Mouse (Mus musculus): ENCODE results near the gene Sec14l1. TPM values are rescaled to one million over a fixed set of nuclear protein-coding genes. Genes with fewer than 3 reads are reported as not detected.

Gene Sec14l1
- polyA plus RNA-seq, 1 experiment, result 190 TPM

DNA sequence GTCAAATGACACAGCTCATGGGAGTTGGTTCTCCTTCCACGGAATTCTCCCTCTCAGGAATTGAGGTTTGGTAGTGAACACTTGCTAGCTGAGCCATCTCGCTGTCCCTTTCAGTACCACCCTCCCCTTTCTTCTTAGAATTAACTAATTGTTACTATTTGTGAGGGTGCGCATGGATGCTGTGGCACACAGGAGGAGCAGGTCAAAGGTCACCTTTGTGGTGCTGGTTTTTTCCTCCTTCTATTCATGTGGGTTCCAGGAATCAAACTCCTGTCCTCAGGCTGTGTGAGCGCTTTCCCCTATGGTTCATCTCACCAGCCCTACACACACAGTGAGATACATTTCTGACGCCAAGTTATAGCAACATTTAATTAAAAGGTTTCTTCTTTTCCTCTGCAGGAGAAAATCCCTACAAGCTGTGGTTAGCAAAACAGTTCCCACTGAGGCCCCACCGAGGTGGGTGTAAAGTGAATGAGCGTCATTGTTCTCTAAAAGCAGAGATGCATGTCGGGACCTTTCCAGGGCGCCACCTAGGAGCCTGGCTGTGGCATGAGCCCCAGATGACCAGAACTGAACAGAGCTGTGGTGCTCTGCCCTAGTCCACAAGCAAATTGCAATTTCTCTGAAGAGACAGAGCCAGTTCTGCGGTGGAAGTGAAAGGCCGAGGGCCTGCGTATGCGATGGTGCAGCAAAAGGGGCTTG lies 8.2 kb upstream of the Sec14l1 start:
- Histone ChIP-seq H3K4me3 (ENCODE audit: insufficient read depth, low read length) (no peak overlapping the region), H3K4me1 (ENCODE audit: control insufficient read depth, insufficient read depth, low read length) (peaks cover 22% of the 10 kb centered on the region), H3K27ac (ENCODE audit: insufficient read depth, low read length) (no peak overlapping the region)
- TF ChIP-seq POLR2A (IDR thresholded peaks at IDR 0.05; ENCODE audit: extremely low read depth, insufficient read depth, low read length) (no peak), CTCF (IDR thresholded peaks at IDR 0.05; ENCODE audit: extremely low read depth, insufficient read depth, low read length) (0 out of 2 replicates have a peak, but pooled peaks have one; percentile 0)

DNA sequence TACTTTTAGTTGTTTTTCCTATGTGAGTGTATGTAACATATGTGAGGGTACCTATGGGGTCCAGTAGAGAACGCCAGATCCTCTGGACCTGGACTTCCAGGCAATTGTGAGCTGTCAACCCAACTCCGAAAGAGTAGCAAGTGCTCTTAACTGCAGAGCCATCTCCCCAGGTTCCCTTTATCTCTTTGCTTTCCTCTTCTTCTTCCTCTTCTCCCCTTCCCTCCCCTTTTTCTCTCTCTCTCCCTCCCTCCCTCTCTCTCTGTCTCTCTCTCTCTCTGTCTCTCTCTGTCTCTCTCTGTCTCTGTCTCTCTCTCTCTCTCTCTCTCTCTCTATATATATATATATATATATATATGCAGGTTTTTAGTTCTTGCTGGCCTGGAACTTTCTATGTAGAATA lies 7.1 kb upstream of the Sec14l1 start:
- Histone ChIP-seq H3K4me3 (ENCODE audit: insufficient read depth, low read length) (no peak overlapping the region), H3K4me1 (ENCODE audit: control insufficient read depth, insufficient read depth, low read length) (peaks cover 16% of the 10 kb centered on the region), H3K27ac (ENCODE audit: insufficient read depth, low read length) (no peak overlapping the region)
- TF ChIP-seq CTCF (IDR thresholded peaks at IDR 0.05; ENCODE audit: extremely low read depth, insufficient read depth, low read length), result no peak
- no peak for TF ChIP-seq POLR2A (IDR thresholded peaks at IDR 0.05; ENCODE audit: extremely low read depth, insufficient read depth, low read length)

DNA sequence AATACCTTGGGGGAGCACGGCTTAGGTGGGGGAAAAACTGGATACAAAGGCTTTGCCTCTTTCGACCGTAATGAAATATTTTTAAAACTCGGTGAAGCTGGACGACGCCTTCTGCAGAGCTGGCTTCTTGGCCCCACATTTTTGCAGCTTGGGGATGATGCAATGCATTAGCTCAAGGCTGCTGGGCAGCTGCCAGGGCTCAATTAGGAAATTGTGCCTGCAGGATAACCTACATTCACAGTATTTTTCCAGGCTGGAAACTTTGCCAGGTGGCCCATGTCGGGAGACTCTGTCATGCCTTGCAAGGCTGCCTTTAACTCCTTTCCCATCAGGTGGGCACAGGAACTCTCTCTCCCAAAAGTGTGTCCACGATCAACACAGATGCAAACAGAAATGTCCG lies 6.4 kb upstream of the Sec14l1 start:
- Histone ChIP-seq H3K27ac (ENCODE audit: insufficient read depth, low read length) (no peak overlapping the region), H3K4me3 (ENCODE audit: insufficient read depth, low read length) (no peak overlapping the region), H3K4me1 (ENCODE audit: control insufficient read depth, insufficient read depth, low read length) (peaks cover 16% of the 10 kb centered on the region)
- no peak for TF ChIP-seq POLR2A (IDR thresholded peaks at IDR 0.05; ENCODE audit: extremely low read depth, insufficient read depth, low read length)
- no peak for TF ChIP-seq CTCF (IDR thresholded peaks at IDR 0.05; ENCODE audit: extremely low read depth, insufficient read depth, low read length)

DNA sequence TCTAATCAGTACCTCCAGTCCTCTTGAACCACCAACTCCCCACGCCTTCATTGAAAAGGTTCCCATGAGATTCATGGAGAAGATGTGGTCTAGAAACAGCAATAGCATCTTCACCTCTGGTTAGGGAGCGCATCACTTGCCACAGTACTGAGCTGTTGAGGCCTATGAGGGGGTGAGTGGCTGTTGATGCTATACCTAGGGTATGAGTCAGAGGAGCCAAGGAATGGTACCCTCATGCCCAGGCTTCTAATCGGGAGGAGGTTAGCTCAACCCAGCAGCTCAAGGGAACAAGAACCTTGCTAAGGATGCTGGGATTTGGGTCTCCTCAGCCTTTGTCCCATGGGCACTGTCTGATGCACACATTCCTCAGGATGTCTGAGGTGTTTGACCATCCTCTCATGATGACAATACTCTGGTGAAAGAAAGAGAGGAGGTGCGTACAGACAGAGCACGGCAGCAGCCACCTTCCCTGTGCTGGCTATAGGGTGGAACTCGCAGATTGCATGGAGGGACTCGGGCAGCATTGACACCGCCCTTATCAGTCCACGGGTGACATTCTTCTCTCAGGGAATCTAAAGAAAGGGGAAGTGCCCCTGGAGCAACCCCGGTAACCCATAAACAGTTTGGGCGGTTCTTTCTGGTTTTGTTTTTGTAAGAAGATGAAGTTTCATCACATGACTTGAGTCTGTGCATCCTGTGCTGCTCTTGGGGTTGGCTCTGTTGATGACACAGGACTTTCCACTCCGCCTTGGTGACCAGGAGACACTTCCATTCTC lies 5.6 kb upstream of the Sec14l1 start:
- Histone ChIP-seq H3K27ac (ENCODE audit: insufficient read depth, low read length) (no peak overlapping the region), H3K4me1 (ENCODE audit: control insufficient read depth, insufficient read depth, low read length) (peaks cover 13% of the 10 kb centered on the region), H3K4me3 (ENCODE audit: insufficient read depth, low read length) (no peak overlapping the region)
- TF ChIP-seq POLR2A (IDR thresholded peaks at IDR 0.05; ENCODE audit: extremely low read depth, insufficient read depth, low read length) (no peak), CTCF (IDR thresholded peaks at IDR 0.05; ENCODE audit: extremely low read depth, insufficient read depth, low read length) (no peak)

DNA sequence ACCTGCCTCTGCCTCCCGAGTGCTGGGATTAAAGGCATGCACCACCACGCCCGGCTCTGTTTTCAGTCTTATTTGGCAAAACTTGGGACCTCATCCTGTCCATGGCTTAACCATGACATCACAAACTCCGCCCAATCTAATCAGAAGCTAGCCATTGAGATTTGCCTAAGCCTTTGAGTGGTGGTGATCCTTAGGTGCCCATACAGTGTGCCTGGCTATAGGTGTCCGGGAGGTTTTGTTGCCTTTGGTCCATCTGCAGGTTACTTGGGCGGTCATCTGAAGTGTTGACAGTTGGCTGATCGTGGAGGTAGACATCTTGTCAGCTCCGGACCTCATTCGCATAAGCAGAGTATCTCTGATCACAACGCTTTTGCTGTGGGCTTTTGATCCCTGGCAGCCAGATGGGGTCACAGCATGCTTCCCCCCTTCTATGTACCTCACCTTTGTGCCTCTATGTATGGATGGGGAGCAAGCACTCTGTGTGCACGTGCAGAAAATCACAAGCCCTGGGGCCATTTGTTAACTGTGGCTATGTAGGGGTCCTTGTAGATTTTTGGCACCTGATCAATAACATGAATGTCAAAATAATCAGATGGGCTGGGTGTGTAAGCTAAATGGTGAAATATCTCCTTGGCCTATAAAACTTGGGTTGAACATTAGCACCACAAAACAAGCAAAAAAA lies 2.9 kb upstream of the Sec14l1 start:
- Histone ChIP-seq H3K27ac (ENCODE audit: insufficient read depth, low read length) (no peak overlapping the region), H3K4me3 (ENCODE audit: insufficient read depth, low read length) (no peak overlapping the region), H3K4me1 (ENCODE audit: control insufficient read depth, insufficient read depth, low read length) (peaks cover 6% of the 10 kb centered on the region)
- TF ChIP-seq CTCF (IDR thresholded peaks at IDR 0.05; ENCODE audit: extremely low read depth, insufficient read depth, low read length), result no peak
- TF ChIP-seq POLR2A (IDR thresholded peaks at IDR 0.05; ENCODE audit: extremely low read depth, insufficient read depth, low read length), result no peak

DNA sequence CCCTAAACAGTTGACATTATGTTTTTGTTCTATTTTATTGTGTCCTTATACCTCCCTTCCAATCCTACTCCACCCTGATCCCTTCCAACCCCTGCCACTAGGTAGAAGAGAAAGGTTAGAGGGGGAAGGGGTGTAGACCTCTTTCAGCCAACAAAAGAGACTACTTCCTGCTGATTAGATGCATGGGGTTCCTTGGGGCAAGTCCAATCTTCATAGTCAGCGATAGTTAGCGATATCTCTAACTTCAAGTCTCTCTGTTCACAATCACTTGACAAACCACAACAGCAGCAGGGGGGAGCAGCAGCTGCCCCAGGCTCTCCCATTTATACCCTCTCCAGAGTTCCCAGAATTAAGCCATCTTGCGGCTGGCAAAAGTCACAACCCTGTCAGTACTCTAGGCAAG lies 2.3 kb upstream of the Sec14l1 start:
- TF ChIP-seq CTCF (IDR thresholded peaks at IDR 0.05; ENCODE audit: extremely low read depth, insufficient read depth, low read length) (no peak), POLR2A (IDR thresholded peaks at IDR 0.05; ENCODE audit: extremely low read depth, insufficient read depth, low read length) (no peak)
- Histone ChIP-seq H3K4me1 (ENCODE audit: control insufficient read depth, insufficient read depth, low read length) (peaks cover 6% of the 10 kb centered on the region), H3K27ac (ENCODE audit: insufficient read depth, low read length) (no peak overlapping the region), H3K4me3 (ENCODE audit: insufficient read depth, low read length) (no peak overlapping the region)

DNA sequence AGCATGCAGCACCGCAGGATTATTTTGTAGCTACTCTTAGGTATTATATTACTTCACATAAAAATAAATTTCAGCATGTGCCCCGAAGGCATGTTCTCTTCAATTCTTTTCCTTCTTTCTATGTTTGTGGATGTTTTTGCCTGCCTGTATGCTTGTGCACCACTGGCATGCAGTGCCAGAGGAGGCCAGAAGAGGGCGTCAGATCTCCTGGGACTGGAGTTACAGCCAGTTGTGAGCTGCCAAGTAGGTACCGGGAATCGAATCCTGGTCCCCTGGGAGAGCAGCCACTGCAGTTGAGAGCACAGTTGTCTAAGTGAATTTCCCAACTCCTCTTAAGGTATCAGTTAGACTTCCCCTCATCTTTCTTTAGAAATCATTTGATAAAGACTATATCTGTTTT lies 1.6 kb upstream of the Sec14l1 start:
- H3K4me3 ChIP-seq (ENCODE audit: insufficient read depth, low read length), result no peak overlapping the region
- peaks cover 6% of the 10 kb centered on the region for H3K4me1 ChIP-seq (ENCODE audit: control insufficient read depth, insufficient read depth, low read length)
- TF ChIP-seq CTCF (IDR thresholded peaks at IDR 0.05; ENCODE audit: extremely low read depth, insufficient read depth, low read length), result peak; percentile 24; the same call in 1 of the 2 replicates
- no peak for TF ChIP-seq POLR2A (IDR thresholded peaks at IDR 0.05; ENCODE audit: extremely low read depth, insufficient read depth, low read length)
- no peak overlapping the region for H3K27ac ChIP-seq (ENCODE audit: insufficient read depth, low read length)

DNA sequence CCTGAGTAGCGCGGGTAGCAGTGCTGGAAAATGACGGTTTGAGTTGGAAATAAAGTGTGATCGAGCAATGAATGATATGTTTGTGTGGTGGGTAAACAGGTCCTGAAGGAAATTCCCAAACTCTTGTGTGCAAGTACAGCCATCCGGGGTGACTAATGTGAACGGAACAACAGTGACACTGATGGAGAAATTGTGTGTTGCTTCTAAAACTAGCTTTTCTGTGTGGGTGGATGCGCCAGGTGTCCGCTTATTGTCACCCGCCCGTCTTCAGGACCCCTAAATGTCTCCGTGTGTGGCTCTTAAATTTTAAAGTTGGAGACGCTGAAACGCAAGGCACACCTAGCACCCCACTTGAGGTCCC lies 757 bp upstream of the Sec14l1 start:
- H3K27ac ChIP-seq (ENCODE audit: insufficient read depth, low read length), result peak overlapping the region; percentile 99
- TF ChIP-seq CTCF (IDR thresholded peaks at IDR 0.05; ENCODE audit: extremely low read depth, insufficient read depth, low read length) (no peak), POLR2A (IDR thresholded peaks at IDR 0.05; ENCODE audit: extremely low read depth, insufficient read depth, low read length) (no peak)
- peaks cover 6% of the 10 kb centered on the region for H3K4me1 ChIP-seq (ENCODE audit: control insufficient read depth, insufficient read depth, low read length)
- H3K4me3 ChIP-seq (ENCODE audit: insufficient read depth, low read length), result peak overlapping the region; percentile 88

DNA sequence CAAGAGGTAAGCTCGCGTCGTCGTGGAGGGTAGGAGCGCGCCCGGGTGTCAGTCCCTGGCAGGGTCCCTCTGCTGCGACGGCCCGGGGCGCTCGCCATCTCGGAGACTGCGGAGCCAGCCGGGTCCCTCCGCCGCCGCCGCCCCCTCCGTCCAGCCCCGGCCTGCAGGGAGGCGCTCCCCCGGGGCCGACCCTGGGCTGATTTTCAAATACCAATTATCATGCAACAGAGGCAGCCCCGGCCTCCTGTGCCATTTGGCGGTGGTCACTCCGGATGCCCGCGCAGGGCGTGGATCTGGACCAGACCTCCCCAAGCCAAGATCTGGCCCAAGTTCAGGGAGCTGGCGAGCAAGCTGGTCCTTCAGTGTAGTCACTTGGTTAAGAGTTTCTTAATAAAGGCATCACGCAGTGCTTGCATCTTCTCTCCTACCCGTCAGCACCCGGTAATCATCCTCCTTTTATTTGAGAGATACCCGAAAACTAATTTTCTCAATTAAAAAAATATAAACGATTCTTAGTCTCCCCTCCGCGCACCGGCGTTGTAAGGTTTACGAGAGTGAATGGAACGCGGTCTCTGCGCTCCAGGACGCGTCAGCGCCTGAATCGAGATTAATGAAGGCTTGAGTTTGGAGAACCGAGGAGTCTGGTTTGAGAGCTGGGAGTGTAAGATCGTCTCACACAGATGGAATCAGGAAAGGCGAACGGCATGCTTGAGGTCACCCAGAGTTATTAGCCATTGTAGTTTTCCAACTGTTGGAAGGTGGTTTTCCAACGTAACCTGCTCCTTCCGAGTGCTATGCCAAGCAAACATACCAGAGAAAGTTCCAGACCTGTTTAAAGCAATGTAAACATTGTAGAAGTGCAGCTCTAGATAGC lies 615 bp downstream of the Sec14l1 start:
- peak overlapping the region; percentile 88 for H3K4me3 ChIP-seq (ENCODE audit: insufficient read depth, low read length)
- no peak for TF ChIP-seq POLR2A (IDR thresholded peaks at IDR 0.05; ENCODE audit: extremely low read depth, insufficient read depth, low read length)
- no peak for TF ChIP-seq CTCF (IDR thresholded peaks at IDR 0.05; ENCODE audit: extremely low read depth, insufficient read depth, low read length)
- H3K4me1 ChIP-seq (ENCODE audit: control insufficient read depth, insufficient read depth, low read length), result peaks cover 13% of the 10 kb centered on the region

More for the DNA sequence above, 615 bp downstream of the Sec14l1 start:
- peak overlapping the region; percentile 94 for H3K27ac ChIP-seq (ENCODE audit: insufficient read depth, low read length)
